Mouse (Mus musculus) heart, postnatal 36 days (tissue): Measurements from ENCODE around the gene Lrrc7. TPM values are rescaled to one million over a fixed set of nuclear protein-coding genes. Genes with fewer than 3 reads are reported as not detected.
"Not testable (repeated sequence)": the region's sequence is repeated elsewhere in the genome, so short reads cannot be mapped to it uniquely, and the experiment has no call there.

Experiments used
- DNase-seq, 2 experiments: peaks; one replicate each; pipeline ENCODE4 v3.0.0; 2021 to 2022
- intact Hi-C: fragments of 180-260 bp; cut with DNase I; formaldehyde crosslinking; loops from one replicate; pipeline ENCODE4 v1.15.1; 2025
- total RNA-seq, 2 experiments: library from RNA; stranded (reverse); gene quantifications; 2 replicates each; pipeline ENCODE4 v1.2.3; 2021

The Lrrc7 gene
- total RNA-seq, 2 experiments from 2014 or later = not detected

GRCm38 (mm10) chr3:158174880-158175735 lies 386.9 kb downstream of the Lrrc7 start:
- intact Hi-C loops = no loop called here
- DNase-seq = no peak

GRCm38 (mm10) chr3:158169180-158169579 lies 392.8 kb downstream of the Lrrc7 start:
- intact Hi-C loops = no loop called here

GRCm38 (mm10) chr3:158168454-158168853 lies 393.6 kb downstream of the Lrrc7 start:
- intact Hi-C loops = no loop called here
- no peak for DNase-seq

More at GRCm38 (mm10) chr3:158169180-158169579, 392.8 kb downstream of the Lrrc7 start:
- DNase-seq = no peak

- no peak for DNase-seq
- intact Hi-C loops = no loop called here
These were observed 397.0 kb downstream of the Lrrc7 start for GRCm38 (mm10) chr3:158165004-158165403.

- intact Hi-C loops = no loop called here
- DNase-seq = no peak
These were observed 397.6 kb downstream of the Lrrc7 start for GRCm38 (mm10) chr3:158164452-158164851.

GRCm38 (mm10) chr3:158163127-158163526 lies 398.9 kb downstream of the Lrrc7 start:
- DNase-seq = no peak
- intact Hi-C loops = no loop called here

GRCm38 (mm10) chr3:158161924-158162490 lies 400.0 kb downstream of the Lrrc7 start:
- no peak for DNase-seq
- intact Hi-C loops = no loop called here

- intact Hi-C loops = no loop called here
- no peak for DNase-seq
These were observed 406.3 kb downstream of the Lrrc7 start for GRCm38 (mm10) chr3:158155515-158156286.

GRCm38 (mm10) chr3:158154134-158154533 lies 407.9 kb downstream of the Lrrc7 start:
- intact Hi-C loops = no loop called here

GRCm38 (mm10) chr3:158148998-158149397 lies 413.0 kb downstream of the Lrrc7 start:
- no peak for DNase-seq
- intact Hi-C loops = no loop called here

More at GRCm38 (mm10) chr3:158154134-158154533, 407.9 kb downstream of the Lrrc7 start:
- DNase-seq = no peak

GRCm38 (mm10) chr3:158140629-158141028 lies 421.4 kb downstream of the Lrrc7 start:
- intact Hi-C loops = no loop called here

GRCm38 (mm10) chr3:158137796-158138195 lies 424.2 kb downstream of the Lrrc7 start:
- intact Hi-C loops = no loop called here
- DNase-seq = no peak

More at GRCm38 (mm10) chr3:158140629-158141028, 421.4 kb downstream of the Lrrc7 start:
- DNase-seq = no peak

- intact Hi-C loops = no loop called here
- DNase-seq = no peak
These were observed 430.3 kb downstream of the Lrrc7 start for GRCm38 (mm10) chr3:158131672-158132071.

- intact Hi-C loops = no loop called here
These were observed 430.8 kb downstream of the Lrrc7 start for GRCm38 (mm10) chr3:158131233-158131632.

GRCm38 (mm10) chr3:158122899-158123298 lies 439.1 kb downstream of the Lrrc7 start:
- intact Hi-C loops = no loop called here
- no peak for DNase-seq

More at GRCm38 (mm10) chr3:158131233-158131632, 430.8 kb downstream of the Lrrc7 start:
- no peak for DNase-seq

- no peak for DNase-seq
- intact Hi-C loops = no loop called here
These were observed 456.8 kb downstream of the Lrrc7 start for GRCm38 (mm10) chr3:158105260-158105659.

GRCm38 (mm10) chr3:158103467-158103866 lies 458.6 kb downstream of the Lrrc7 start:
- intact Hi-C loops = no loop called here
- no peak for DNase-seq

GRCm38 (mm10) chr3:158102530-158102929 lies 459.5 kb downstream of the Lrrc7 start:
- DNase-seq, intact Hi-C loops: not testable (repeated sequence)

GRCm38 (mm10) chr3:158102043-158102442 lies 460.0 kb downstream of the Lrrc7 start:
- DNase-seq, intact Hi-C loops: not testable (repeated sequence)

- intact Hi-C loops = no loop called here
- DNase-seq = no peak
These were observed 468.1 kb downstream of the Lrrc7 start for GRCm38 (mm10) chr3:158093919-158094318.

- intact Hi-C loops = no loop called here
- DNase-seq = no peak
These were observed 470.4 kb downstream of the Lrrc7 start for GRCm38 (mm10) chr3:158091601-158092000.
